Mouse (Mus musculus) kidney, embryonic 16.5 days (tissue): ENCODE measurements around the gene Selenos. TPM values are rescaled to one million over a fixed set of nuclear protein-coding genes. Genes with fewer than 3 reads are reported as not detected.
A peak's percentile ranks its signal among the peaks of the same experiment; 100 is the strongest.

ENCODE experiments used
- ATAC-seq: fragments of 200-750 bp; cut with Nextera tagmentation; 2 replicates; pipeline ENCODE4 v1.8.0; 2017; ENCODE audit warnings: moderate TSS enrichment; ENCODE audit not compliant: low FRiP score, low TSS enrichment
- H3K27ac ChIP-seq: fragments of 300-500 bp; sonication (generic); 2 replicates; pipeline ENCODE4 v1.5.1; 2014; ENCODE audit warnings: low read length
- H3K27me3 ChIP-seq: fragments of 300-500 bp; sonication (generic); 2 replicates; pipeline ENCODE4 v1.6.1; 2014; ENCODE audit warnings: low read length, control low read depth, mixed read lengths; ENCODE audit not compliant: insufficient read depth
- H3K36me3 ChIP-seq: fragments of 300-500 bp; sonication (generic); 2 replicates; pipeline ENCODE4 v1.6.1; 2014; ENCODE audit warnings: low read length, control low read depth, mixed read lengths; ENCODE audit not compliant: insufficient read depth
- H3K4me1 ChIP-seq: fragments of 300-500 bp; sonication (generic); 2 replicates; pipeline ENCODE4 v1.6.1; 2014; ENCODE audit warnings: low read length, control low read depth, mixed read lengths; ENCODE audit not compliant: insufficient read depth
- H3K4me2 ChIP-seq: fragments of 300-500 bp; sonication (generic); replicated peaks from 2 replicates; pipeline ENCODE4 v1.6.1; 2014; ENCODE audit warnings: low read depth, low read length
- H3K4me3 ChIP-seq: fragments of 300-500 bp; sonication (generic); 2 replicates; pipeline ENCODE4 v1.5.1; 2014; ENCODE audit warnings: mild to moderate bottlenecking, low read length
- H3K9ac ChIP-seq: fragments of 300-500 bp; sonication (generic); replicated peaks from 2 replicates; pipeline ENCODE4 v1.6.1; 2014; ENCODE audit warnings: low read length
- H3K9me3 ChIP-seq: fragments of 300-500 bp; sonication (generic); 2 replicates; pipeline ENCODE4 v1.6.1; 2016; ENCODE audit warnings: low read length, control low read depth
- WGBS: fragments of 180-500 bp; shearing (Covaris S2); extraction: QIAGEN DNeasy Blood & Tissue Kit; methylation state at CpG from one replicate; pipeline ENCODE4 v1.1.7; 2014; 5-methylcytosine and 5-hydroxymethylcytosine counted together
- polyA plus RNA-seq: library from polyadenylated mRNA; unstranded; fragments of >200 nt; fragmentation: Nextera tagmentation; extraction: Ambion mirVana; gene quantifications from 2 replicates; pipeline ENCODE4 v1.2.1, GENCODE M21; 2015

Gene Selenos
- polyA plus RNA-seq, 1 experiment from 2014 or later: 125 TPM

- WGBS: 90% methylated on average over 5 of the region's 5 CpGs
- no peak for ATAC-seq
These were observed 25.1 kb downstream of the Selenos start for GRCm38 (mm10) chr7:66104531-66104930.

GRCm38 (mm10) chr7:66105771-66106170, 26.3 kb downstream of the Selenos start:
- Histone ChIP-seq H3K27me3 (no peaks in the 10 kb centered on the region), H3K4me2 (no peak overlapping the region), H3K27ac (no peak overlapping the region), H3K9me3 (no peaks in the 10 kb centered on the region), H3K36me3 (no peaks in the 10 kb centered on the region), H3K4me1 (peaks cover 5% of the 10 kb centered on the region; the same call in 1 of the 2 replicates), H3K4me3 (no peak overlapping the region), H3K9ac (no peak overlapping the region)
- no peak for ATAC-seq
- 55% methylated on average over 4 of the region's 4 CpGs for WGBS

More at GRCm38 (mm10) chr7:66104531-66104930, 25.1 kb downstream of the Selenos start:
- Histone ChIP-seq H3K4me1 (no peaks in the 10 kb centered on the region; the same call in 1 of the 2 replicates), H3K4me3 (no peak overlapping the region), H3K4me2 (no peak overlapping the region), H3K27me3 (no peaks in the 10 kb centered on the region), H3K27ac (no peak overlapping the region), H3K9me3 (no peaks in the 10 kb centered on the region), H3K9ac (no peak overlapping the region), H3K36me3 (no peaks in the 10 kb centered on the region)

GRCm38 (mm10) chr7:66106581-66107056, 27.2 kb downstream of the Selenos start:
- H3K27ac ChIP-seq: no peak overlapping the region
- no peak overlapping the region for H3K9ac ChIP-seq
- no peak for ATAC-seq
- no peaks in the 10 kb centered on the region for H3K36me3 ChIP-seq
- peaks cover 13% of the 10 kb centered on the region; the same call in 1 of the 2 replicates for H3K4me1 ChIP-seq
- H3K9me3 ChIP-seq: no peaks in the 10 kb centered on the region
- 60% methylated on average over 7 of the region's 7 CpGs for WGBS
- H3K27me3 ChIP-seq: no peaks in the 10 kb centered on the region
- H3K4me3 ChIP-seq: no peak overlapping the region
- no peak overlapping the region for H3K4me2 ChIP-seq

- ATAC-seq: no peak
- no peaks in the 10 kb centered on the region for H3K27me3 ChIP-seq
- H3K36me3 ChIP-seq: no peaks in the 10 kb centered on the region
- peaks cover 19% of the 10 kb centered on the region; the same call in 1 of the 2 replicates for H3K4me1 ChIP-seq
- no peak overlapping the region for H3K4me3 ChIP-seq
- H3K9ac ChIP-seq: no peak overlapping the region
- H3K9me3 ChIP-seq: no peaks in the 10 kb centered on the region
- H3K4me2 ChIP-seq: no peak overlapping the region
- 67% methylated on average over 11 of the region's 11 CpGs for WGBS
- H3K27ac ChIP-seq: no peak overlapping the region
These were observed 27.8 kb downstream of the Selenos start for GRCm38 (mm10) chr7:66107206-66107605.

GRCm38 (mm10) chr7:66107930-66108329, 28.5 kb downstream of the Selenos start:
- H3K36me3 ChIP-seq: no peaks in the 10 kb centered on the region
- 16% methylated on average over 7 of the region's 7 CpGs for WGBS
- H3K9me3 ChIP-seq: no peaks in the 10 kb centered on the region
- no peak for ATAC-seq
- no peak overlapping the region for H3K27ac ChIP-seq
- H3K4me2 ChIP-seq: no peak overlapping the region
- H3K4me1 ChIP-seq: peaks cover 23% of the 10 kb centered on the region; the same call in 1 of the 2 replicates
- H3K9ac ChIP-seq: no peak overlapping the region
- no peaks in the 10 kb centered on the region for H3K27me3 ChIP-seq
- H3K4me3 ChIP-seq: no peak overlapping the region

GRCm38 (mm10) chr7:66108961-66109854, 29.8 kb downstream of the Selenos start, which contains the start of gene Chsy1:
Chsy1 (plus strand) TSS chr7:66109515.
- WGBS: under 1% methylated on average over 105 of the region's 123 CpGs
- peaks cover 32% of the 10 kb centered on the region; the same call in 1 of the 2 replicates for H3K4me1 ChIP-seq

GRCm38 (mm10) chr7:66109855-66110635, 30.6 kb downstream of the Selenos start:
- H3K4me2 ChIP-seq: peak overlapping the region; percentile 87
- H3K9ac ChIP-seq: peak overlapping the region; percentile 92
- peak overlapping the region; percentile 89 for H3K27ac ChIP-seq
- peak; percentile 20 for ATAC-seq
- peaks cover 32% of the 10 kb centered on the region; the same call in 1 of the 2 replicates for H3K4me1 ChIP-seq
- peak overlapping the region; percentile 89 for H3K4me3 ChIP-seq
- under 1% methylated on average over 49 of the region's 77 CpGs for WGBS
- no peaks in the 10 kb centered on the region for H3K27me3 ChIP-seq
- H3K9me3 ChIP-seq: no peaks in the 10 kb centered on the region
- H3K36me3 ChIP-seq: no peaks in the 10 kb centered on the region

More at GRCm38 (mm10) chr7:66108961-66109854, 29.8 kb downstream of the Selenos start, which contains the start of gene Chsy1:
- H3K4me2 ChIP-seq: peak within 1 kb of the TSS; percentile 87
- no peaks in the 10 kb centered on the region for H3K36me3 ChIP-seq
- no peaks in the 10 kb centered on the region for H3K27me3 ChIP-seq
- H3K9ac ChIP-seq: peak within 1 kb of the TSS; percentile 92
- ATAC-seq: peak; percentile 87
- H3K9me3 ChIP-seq: no peaks in the 10 kb centered on the region
- peak within 1 kb of the TSS; percentile 89 for H3K27ac ChIP-seq
- peak within 1 kb of the TSS; percentile 89 for H3K4me3 ChIP-seq

- H3K4me1 ChIP-seq: peaks cover 36% of the 10 kb centered on the region; the same call in 1 of the 2 replicates
- no peak for ATAC-seq
- H3K27ac ChIP-seq: peak overlapping the region; percentile 89
- H3K4me2 ChIP-seq: peak overlapping the region; percentile 87
- no peaks in the 10 kb centered on the region for H3K36me3 ChIP-seq
- H3K9me3 ChIP-seq: no peaks in the 10 kb centered on the region
- 1% methylated on average over 10 of the region's 10 CpGs for WGBS
- H3K9ac ChIP-seq: peak overlapping the region; percentile 92
- H3K4me3 ChIP-seq: peak overlapping the region; percentile 89
- H3K27me3 ChIP-seq: no peaks in the 10 kb centered on the region
These were observed 31.2 kb downstream of the Selenos start for GRCm38 (mm10) chr7:66110636-66111112.

GRCm38 (mm10) chr7:66111211-66111610, 31.8 kb downstream of the Selenos start:
- peak overlapping the region; percentile 87 for H3K4me2 ChIP-seq
- H3K36me3 ChIP-seq: no peaks in the 10 kb centered on the region
- no peak overlapping the region for H3K27ac ChIP-seq
- peak overlapping the region; percentile 89 for H3K4me3 ChIP-seq
- H3K4me1 ChIP-seq: peaks cover 41% of the 10 kb centered on the region; the same call in 1 of the 2 replicates
- H3K27me3 ChIP-seq: no peaks in the 10 kb centered on the region
- no peak for ATAC-seq
- WGBS: 60% methylated on average over 10 of the region's 10 CpGs
- H3K9me3 ChIP-seq: no peaks in the 10 kb centered on the region
- peak overlapping the region; percentile 92 for H3K9ac ChIP-seq
